Mouse (Mus musculus) E14TG2a.4 (cell line): ENCODE results near the gene Hmg20a.

Experiments
- CTCF ChIP-seq: conservative IDR thresholded peaks from 2 replicates; pipeline ENCODE4 v1.5.1; 2014; ENCODE audit warnings: low read length
- NANOG ChIP-seq: IDR thresholded peaks from 2 replicates; pipeline ENCODE4 v1.6.1; 2014; ENCODE audit warnings: borderline replicate concordance, low read length, mixed read lengths
- POU5F1 ChIP-seq: IDR thresholded peaks from 2 replicates; pipeline ENCODE4 v1.6.1; 2014; ENCODE audit warnings: low read length, borderline replicate concordance

- TF ChIP-seq CTCF (no peak), POU5F1 (no peak), NANOG (no peak)
Observed at GRCm38 (mm10) chr9:56435821-56436526, 17.6 kb downstream of the Hmg20a start.
